Mouse (Mus musculus): ENCODE measurements at regions not wholly inside any gene's neighbourhood (a gene's known extent, or its start where the extent isn't known, plus 50 kb on each side); places are given as distances from the start of the nearest gene placed in this dataset.
A peak's percentile ranks its signal among the peaks of the same experiment; 100 is the strongest.

DNA sequence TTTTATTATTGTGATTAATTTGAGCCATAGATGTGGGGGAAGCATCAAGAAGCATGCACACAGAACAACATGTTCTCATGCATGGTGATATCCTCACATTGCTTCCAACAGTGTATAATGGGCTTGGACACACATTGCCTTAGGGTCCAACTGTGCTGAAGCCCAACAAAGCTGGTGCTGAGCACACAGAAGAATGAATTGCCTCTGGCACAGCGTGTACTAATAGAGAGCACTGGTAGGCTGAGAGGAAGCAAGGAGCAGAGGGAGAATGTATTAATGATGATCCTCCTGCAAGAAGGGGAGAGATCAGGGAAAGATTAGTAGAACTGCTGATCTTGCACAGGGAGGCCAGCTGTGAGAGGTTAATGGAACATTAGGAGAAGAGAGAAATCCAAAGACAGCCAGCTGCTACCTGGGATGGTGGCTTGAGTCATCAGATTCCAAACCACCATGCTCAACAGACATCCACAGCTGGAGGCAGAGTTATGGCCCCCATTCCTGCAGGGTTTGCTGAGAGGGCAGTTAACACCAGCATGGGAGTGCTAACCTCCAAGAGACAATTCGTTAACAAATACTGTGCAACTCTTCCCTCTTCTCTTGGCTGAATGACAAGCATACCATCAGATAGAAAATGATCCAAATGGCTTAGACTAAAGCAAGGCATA, 311.6 kb upstream of the Lrrc4c start:
- Histone ChIP-seq H3K9me3 (ENCODE audit: control insufficient read depth, low read length) (no peaks in the 10 kb centered on the region), H3K36me3 (ENCODE audit: control insufficient read depth, insufficient read depth, low read length) (no peaks in the 10 kb centered on the region), H3K4me1 (ENCODE audit: control insufficient read depth, insufficient read depth, low read depth, low read length) (no peaks in the 10 kb centered on the region), H3K27ac (ENCODE audit: low read depth, low read length) (no peak overlapping the region), H3K27me3 (replicated peaks; ENCODE audit: control insufficient read depth, insufficient read depth, low read length) (no peaks in the 10 kb centered on the region), H3K9ac (ENCODE audit: low read depth, low read length) (no peak overlapping the region), H3K4me3 (ENCODE audit: low read length) (no peak overlapping the region), H3K4me2 (ENCODE audit: low read length) (no peak overlapping the region)
- peak; percentile 64; the same call in 1 of the 2 replicates for ATAC-seq
- WGBS: 60% methylated on average over 2 of the region's 2 CpGs
